Mouse (Mus musculus): ENCODE results near the gene Kctd12b.
"Not testable (repeated sequence)": the region's sequence is repeated elsewhere in the genome, so short reads cannot be mapped to it uniquely, and the experiment has no call there.

The Kctd12b gene

GRCm38 (mm10) chrX:153695782-153696395 lies at the start of gene Kctd12b:
Gene Kctd12b, minus strand, starts transcription at chrX:153696391.
- DNase-seq (ENCODE audit: low read depth, low spot score) = no peak

- DNase-seq (ENCODE audit: low read depth, low spot score) = no peak
Observed at GRCm38 (mm10) chrX:153742493-153742892, 46.3 kb upstream of the Kctd12b start.

- DNase-seq (ENCODE audit: low read depth, low spot score) = no peak
Observed at GRCm38 (mm10) chrX:153735697-153736096, 39.5 kb upstream of the Kctd12b start.

- no peak for DNase-seq (ENCODE audit: low read depth, low spot score)
Observed at GRCm38 (mm10) chrX:153724400-153724799, 28.2 kb upstream of the Kctd12b start.

- peak; percentile 9 for DNase-seq (ENCODE audit: low read depth, low spot score)
Observed at GRCm38 (mm10) chrX:153723110-153723916, 27.1 kb upstream of the Kctd12b start, which contains the start of gene Nbdy. Gene Nbdy, plus strand, starts transcription at chrX:153723590.

- DNase-seq (ENCODE audit: low read depth, low spot score) = no peak
Observed at GRCm38 (mm10) chrX:153719602-153720001, 23.4 kb upstream of the Kctd12b start.

GRCm38 (mm10) chrX:153716716-153717115 lies 20.5 kb upstream of the Kctd12b start:
- no peak for DNase-seq (ENCODE audit: low read depth, low spot score)

GRCm38 (mm10) chrX:153707735-153708134 lies 11.5 kb upstream of the Kctd12b start:
- DNase-seq (ENCODE audit: low read depth, low spot score) = no peak

GRCm38 (mm10) chrX:153700463-153700862 lies 4.3 kb upstream of the Kctd12b start:
- no peak for DNase-seq (ENCODE audit: low read depth, low spot score)

GRCm38 (mm10) chrX:153668233-153668632 lies 28.0 kb downstream of the Kctd12b start:
- DNase-seq (ENCODE audit: low read depth, low spot score) = not testable (repeated sequence)

- DNase-seq (ENCODE audit: low read depth, low spot score) = no peak
Observed at GRCm38 (mm10) chrX:153664903-153665302, 31.3 kb downstream of the Kctd12b start.

- no peak for DNase-seq (ENCODE audit: low read depth, low spot score)
Observed at GRCm38 (mm10) chrX:153656949-153657348, 39.2 kb downstream of the Kctd12b start.

- no peak for DNase-seq (ENCODE audit: low read depth, low spot score)
Observed at GRCm38 (mm10) chrX:153640615-153641014, 55.6 kb downstream of the Kctd12b start.

GRCm38 (mm10) chrX:153636247-153636646 lies 59.9 kb downstream of the Kctd12b start:
- peak; percentile 6 for DNase-seq (ENCODE audit: low read depth, low spot score)
